Mouse (Mus musculus) CD8-positive naive resting alpha-beta T cell, adult 2 months (primary cell): Measurements from ENCODE around the gene Cxcl15.

Experiments used
- DNase-seq, 2 experiments: peaks; one replicate each; pipeline ENCODE4 v3.0.0; 2022; ENCODE audit warnings: low read depth in 2 of 2, low spot score in 2 of 2

Gene Cxcl15

DNA sequence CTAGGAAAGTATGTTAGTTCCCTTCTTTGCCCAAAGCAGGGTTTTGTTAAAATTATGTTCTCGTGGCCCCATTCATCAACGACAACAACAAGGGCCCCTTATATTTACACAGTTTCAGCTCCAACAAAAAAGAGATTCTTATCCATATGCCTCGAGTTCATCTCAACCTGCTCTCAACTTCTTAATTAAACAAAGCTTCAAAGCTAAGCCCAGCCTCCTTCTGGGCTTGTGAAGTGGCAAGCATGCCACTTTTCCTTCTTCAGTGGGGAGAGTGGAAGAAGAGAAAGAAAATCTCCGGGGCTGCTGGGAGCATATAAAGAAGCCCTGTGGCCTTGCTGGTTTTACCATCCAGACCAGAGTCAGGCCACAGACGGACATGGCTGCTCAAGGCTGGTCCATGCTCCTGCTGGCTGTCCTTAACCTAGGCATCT is at the start of gene Cxcl15:
TSS of gene Cxcl15 (plus strand) at position 340 of the 431 bp plus-strand sequence.
- no peak for DNase-seq

DNA sequence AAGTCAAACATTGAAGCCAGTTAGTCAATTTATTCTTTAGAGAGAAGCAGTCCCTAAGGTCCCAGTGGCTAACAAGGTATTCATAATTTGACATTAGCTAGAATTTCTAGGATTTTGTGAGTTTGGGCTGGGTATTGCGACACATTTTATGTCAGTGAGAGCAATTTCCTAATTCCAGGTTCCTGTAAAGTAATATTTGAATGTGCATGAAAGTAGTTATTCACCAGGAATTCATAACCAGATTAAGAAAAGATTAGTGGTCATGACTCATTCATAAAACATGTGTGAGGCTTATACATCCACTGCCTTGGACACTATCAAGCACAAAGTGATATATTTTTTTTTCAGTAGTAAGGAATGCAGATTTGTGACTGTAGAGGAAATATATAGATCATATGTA is 40.4 kb upstream of the Cxcl15 start:
- no peak for DNase-seq

DNA sequence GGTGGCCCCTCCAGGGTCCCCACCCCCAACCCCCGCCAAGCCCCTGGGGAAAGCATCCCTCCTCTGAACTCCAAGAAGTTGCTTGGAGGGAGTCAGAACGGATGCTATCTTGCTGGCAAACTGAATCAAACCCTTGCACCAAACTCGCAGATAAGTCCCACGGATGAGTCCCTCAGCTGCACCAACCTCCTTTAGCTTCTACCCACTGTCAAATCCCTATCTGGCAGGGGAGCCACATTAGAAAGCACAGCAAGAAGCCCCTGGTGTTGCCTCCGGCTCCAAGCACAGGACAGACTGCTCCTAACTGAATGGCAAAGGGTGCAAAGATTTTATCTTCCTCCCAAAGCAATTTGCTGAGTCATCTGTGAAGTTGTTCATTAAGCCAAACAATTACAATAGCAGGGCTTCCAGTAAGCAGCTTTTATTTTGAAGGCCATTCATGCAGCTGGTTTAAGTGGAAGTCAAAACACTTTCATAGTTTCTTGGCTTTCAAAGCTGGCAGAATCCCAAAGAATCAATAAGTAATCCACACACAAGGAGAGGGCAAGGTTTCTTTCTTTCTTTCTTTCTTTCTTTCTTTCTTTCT is 36.2 kb upstream of the Cxcl15 start:
- DNase-seq = no peak

DNA sequence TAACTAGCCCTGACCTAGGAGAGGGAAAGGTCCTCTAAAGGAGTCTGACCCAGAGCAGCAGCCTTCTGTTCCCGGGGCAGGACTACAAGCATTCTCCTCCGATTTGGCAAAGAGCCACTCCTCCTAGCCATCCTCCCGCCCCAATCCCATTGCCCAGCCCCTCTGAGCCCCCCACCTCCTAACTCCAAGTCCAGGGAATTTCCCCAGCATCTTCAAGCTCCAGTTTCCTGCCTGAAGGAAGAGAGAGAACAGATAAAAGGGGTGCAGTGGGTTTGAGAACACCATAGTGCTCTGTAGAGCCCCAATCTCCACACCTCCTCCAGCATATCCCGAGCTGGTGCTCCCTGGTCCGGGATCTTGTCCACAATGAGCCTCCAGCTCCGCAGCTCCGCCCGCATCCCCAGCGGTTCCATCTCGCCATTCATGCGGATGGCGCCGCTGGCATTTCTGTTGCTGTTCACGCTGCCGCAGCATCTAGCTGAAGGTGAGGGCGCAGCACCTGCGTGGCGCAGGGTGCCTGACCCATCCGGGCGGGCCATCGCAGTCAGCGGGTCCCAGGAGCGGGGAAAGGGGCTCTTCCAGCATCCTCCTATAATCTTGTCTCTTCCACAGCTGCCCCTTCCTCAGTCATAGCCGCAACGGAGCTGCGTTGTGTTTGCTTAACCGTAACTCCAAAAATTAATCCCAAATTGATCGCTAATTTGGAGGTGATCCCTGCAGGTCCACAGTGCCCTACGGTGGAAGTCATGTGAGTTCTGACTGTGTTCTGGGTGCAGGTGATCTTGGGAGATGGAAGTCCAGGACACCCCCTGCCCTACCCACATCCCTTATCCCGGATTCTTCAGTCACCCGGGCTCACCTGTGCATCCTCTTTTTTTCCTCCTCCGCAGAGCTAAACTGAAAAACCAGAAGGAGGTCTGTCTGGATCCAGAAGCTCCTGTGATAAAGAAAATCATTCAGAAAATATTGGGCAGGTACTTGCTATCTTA is 35.0 kb upstream of the Cxcl15 start, which contains the start of gene Cxcl5:
TSS of gene Cxcl5 (plus strand) at position 284 of the 989 bp plus-strand sequence.
- no peak for DNase-seq

DNA sequence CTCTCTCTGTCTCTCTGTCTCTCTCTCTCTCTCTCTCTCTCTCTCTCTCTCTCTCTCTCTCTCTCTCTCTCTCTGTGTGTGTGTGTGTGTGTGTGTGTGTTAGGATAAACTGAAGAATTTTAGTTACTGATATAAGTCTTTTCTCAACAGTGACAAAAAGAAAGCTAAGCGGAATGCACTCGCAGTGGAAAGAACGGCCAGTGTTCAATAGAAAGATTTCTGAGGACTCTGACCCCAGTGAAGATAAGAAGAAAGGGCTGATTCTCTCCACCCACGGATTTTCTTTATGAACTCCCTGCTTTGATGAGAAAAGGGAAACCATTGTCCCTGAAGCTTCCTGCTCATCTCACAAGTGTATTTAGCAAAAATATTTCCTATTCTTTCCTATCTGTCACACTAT is 34.0 kb upstream of the Cxcl15 start:
- no peak for DNase-seq

DNA sequence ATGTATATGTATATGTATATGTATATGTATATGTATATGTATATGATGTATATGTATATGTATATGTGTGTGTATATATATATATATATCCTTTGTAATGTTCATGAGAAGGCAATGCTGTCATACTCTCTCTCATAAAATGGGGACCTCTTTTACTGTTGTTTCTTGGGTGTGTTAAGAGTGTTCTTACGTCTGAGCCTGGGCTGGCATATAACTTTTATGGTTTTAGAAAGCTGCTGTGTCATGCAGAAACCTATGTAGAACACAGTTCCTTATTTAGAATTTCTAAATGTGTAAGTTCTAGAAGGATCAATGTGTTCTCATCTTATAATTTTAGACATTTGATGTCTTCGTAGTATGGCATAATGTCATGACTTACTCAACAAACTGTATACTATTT is 33.5 kb upstream of the Cxcl15 start:
- DNase-seq = no peak

DNA sequence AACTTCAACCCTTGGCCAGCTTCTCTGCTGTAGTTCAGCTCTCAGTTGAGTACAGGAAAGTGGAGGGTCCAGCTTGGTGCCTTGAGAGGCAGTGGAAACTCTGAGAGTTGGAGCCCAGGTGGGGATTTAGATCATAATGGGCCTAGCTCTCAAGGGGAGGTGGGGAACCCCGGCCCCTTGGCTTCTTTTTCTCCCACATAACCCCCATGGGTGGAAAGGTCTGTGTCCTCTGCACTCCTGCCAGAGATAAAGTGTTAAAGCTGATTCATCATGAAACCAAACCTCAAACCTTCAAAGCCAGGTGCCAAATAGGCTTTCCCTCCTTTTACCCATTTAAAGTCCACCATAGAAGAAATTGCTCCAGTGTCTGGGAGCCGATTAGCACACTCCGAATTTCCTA is 32.5 kb upstream of the Cxcl15 start:
- DNase-seq = no peak

DNA sequence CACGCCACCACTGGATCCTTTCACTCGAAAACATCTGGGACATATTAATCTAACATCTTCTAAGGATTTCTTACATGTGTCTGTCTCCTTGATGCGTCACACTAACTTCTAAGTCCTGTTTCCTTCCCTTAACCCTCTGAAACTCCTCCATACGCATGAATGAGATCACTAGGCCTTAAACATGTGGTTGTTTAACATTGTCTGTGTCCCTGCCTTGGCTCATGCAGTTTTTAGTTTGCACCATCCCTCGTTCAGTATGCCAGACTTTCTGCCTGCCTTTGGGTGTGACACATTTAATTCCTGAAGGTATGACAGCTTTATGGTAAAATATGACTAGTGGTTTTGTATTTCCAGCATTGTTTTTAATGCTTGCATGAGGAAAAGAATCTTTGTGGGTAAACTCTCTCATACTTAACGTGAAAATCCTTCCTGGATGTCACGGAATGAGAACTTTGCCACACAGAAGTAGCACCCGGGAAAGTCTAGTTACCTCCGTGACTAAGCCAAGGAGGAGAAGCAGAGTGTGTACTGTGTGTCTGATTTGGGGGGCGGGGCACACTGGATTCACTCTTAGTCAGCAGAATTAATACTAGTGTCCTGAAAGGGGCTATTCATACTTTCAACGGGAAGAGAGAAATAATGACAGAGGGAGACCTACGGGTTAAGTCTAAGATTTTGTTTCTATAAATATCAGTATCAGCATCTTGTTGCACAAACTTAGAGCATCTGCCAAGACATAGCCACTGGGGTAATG is 30.2 kb upstream of the Cxcl15 start:
- no peak for DNase-seq

DNA sequence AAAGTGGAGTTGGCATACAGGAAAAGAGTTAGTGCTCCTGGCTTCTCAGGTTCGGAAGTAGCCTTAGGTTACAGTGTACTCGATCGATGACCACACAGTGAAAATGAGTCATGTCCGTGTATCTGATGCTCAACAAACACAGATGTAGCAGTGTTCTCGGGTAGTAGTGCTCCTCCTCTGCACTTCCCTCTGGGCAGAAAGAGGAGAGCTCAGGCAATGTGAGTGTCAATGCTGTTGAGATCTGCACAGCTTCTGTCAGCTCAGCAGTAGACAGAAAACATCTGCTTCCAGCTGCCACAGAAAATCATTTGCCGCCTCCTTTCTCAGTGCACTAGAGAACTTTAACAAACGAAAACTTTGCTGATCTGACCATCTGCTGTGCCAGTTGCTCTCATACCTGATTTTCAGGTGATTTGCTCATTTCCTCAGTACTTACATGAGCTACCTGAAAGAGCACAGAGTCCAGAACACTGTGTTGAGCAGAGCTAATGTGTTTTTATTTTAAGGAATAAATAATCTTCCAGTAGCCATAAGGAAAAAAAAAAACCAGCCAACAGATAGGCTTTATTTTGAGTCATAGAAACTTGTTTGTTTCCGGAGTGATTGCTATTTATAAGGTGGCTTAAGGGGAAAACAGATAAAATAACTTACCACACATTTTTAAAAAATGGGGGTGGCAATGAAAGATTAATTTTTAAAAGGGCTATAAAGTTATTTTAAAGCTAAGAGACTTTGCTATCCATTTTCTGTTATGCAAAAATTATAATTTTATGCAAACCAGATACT is 28.3 kb upstream of the Cxcl15 start:
- no peak for DNase-seq

DNA sequence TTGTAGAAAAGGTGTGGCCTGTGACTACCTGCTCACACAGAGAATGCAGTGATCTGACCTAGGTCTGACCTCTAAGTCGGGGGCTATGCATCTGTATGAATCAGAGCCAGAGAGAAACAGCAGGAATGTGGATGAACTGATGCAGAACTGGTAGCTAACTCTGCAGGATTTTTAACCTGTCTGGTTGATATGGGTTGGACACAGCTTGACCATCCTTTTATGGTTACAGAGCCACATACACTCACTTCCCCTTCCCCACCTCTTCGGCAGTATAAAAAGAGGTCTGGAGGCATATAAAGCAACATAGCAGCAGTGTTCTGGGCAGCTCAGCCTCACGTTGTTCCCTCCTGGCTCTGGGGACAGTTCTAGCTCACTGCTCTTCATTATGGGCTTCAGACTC is 26.1 kb upstream of the Cxcl15 start, which contains the start of gene Ppbp:
TSS of gene Ppbp (plus strand) at position 301 of the 400 bp plus-strand sequence.
- no peak for DNase-seq

DNA sequence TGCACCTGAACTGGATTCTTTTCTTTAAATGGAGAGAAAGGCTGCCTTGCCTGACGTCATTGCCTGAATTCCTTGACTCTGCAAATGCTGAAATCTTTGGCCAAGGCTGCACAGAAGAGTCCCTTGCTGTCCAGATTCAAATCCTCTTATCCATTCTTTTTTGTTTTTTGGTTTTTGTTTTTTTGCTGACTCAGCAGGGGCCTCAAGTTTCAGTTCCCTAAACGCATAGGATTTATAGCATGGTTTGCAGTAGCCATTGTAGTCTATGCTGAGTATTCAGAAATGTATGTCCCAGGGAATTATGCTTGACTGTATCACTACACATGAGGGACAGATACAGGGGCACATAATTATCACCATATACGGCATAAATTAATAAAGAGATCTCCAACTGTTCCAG is 23.0 kb upstream of the Cxcl15 start:
- DNase-seq = no peak

DNA sequence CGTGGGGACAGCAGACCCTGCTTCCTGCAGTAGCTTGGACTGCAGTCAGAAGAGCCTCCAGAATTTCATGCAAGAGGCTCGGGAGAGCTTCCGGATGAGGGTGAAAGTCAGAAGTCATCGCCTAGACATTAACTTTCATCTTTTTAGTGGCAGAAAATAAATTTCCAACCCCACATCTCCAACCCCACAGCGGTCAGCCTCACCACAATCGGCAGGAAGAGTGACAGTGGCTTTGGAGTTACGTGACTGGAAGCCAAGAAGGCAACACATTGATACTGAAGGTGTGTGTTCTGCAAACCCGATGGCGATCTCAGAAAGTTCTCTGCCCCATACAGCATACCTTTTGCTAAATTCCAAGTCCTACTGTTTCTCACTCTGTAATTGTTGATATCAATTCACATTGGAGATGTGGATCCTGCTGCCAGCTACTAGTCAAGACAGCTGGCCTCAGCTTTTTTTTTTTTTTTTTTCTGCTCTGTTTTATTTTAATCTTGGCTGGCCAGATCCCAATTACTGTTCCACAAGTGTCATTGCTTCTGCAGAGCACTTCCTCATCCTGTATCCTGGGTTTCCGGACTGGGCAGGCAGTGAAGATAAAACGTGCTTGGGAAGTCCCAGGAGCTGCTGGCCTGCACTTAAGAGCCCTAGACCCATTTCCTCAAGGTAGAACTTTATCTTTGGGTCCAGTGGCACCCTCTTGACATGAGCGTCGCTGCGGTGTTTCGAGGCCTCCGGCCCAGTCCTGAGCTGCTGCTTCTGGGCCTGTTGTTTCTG is 22.3 kb upstream of the Cxcl15 start, which contains the start of gene Pf4:
TSS of gene Pf4 (plus strand) at position 556 of the 774 bp plus-strand sequence.
- DNase-seq = no peak

DNA sequence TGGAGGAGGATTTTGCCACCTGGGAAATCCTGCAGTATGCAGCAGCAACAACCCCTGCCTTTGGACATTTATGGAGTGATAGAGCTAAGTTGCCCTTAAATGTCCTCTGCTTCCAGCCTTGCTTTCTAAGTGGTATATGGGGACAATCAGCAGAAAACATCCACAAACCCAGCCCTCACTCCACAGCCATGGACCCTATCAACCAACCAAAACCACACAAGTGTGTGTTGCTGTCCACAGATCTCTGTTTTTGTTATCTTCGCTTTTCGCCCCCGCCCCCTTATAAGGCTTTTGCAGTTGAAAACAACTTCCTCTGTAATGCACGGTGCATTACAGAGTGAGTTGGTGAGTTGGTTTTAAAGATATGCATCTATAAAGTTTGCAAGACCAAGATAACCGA is 18.8 kb upstream of the Cxcl15 start:
- no peak for DNase-seq

DNA sequence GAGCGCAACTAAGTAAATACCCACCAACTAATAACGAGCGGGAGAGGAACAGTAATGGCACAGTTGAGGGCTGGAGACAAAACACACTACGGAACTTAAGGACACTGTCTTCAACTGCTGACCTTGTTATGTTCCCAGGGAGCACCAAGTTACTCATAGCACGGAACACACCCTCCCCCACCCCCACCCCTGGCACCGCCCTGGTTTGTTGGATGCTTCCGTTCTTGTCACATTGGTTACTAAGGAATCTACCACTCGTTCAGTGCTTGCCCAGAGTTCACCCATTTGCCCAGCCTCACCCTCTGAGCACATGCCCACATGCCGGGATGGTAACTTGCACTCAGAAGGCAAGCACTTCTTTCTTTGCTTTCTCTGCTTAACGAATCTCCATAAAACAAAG is 16.7 kb upstream of the Cxcl15 start:
- DNase-seq = no peak

DNA sequence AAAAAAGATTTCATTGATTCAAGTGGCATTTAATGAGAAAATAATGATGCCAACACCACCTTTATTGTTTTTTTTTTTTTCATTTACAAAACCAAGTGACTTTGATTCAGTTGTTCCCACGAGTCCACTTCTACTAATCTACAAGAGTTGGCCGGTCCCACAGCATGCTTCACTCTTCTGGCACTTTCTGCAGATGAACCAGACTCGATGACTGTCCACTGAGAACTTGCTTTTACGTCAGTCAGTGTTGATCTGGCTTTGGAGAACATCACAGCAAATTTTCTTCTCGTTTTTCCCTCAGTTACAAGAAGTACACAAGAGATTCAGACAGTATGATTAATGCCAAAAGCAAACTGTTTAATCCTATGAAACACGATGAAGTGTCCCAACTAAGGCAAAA is 15.5 kb upstream of the Cxcl15 start:
- no peak for DNase-seq

DNA sequence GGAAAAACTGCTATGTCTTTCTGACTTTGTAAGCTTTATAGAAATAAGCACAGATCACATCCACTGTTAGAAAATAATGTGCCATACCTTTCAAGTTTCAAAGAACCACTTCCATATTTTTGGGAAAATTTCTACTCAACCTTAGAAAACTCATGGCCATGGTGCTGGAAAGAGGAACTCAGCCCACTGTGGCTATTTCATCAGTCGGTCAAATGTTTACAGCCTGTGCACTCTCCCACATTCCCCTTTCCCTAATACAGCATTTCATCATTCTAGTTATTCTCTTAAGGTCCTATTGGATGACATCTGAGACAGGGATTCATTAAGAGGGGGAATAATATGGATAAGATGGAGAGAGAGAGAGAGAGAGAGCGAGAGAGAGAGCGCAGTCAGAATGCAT is 10.6 kb upstream of the Cxcl15 start:
- no peak for DNase-seq

DNA sequence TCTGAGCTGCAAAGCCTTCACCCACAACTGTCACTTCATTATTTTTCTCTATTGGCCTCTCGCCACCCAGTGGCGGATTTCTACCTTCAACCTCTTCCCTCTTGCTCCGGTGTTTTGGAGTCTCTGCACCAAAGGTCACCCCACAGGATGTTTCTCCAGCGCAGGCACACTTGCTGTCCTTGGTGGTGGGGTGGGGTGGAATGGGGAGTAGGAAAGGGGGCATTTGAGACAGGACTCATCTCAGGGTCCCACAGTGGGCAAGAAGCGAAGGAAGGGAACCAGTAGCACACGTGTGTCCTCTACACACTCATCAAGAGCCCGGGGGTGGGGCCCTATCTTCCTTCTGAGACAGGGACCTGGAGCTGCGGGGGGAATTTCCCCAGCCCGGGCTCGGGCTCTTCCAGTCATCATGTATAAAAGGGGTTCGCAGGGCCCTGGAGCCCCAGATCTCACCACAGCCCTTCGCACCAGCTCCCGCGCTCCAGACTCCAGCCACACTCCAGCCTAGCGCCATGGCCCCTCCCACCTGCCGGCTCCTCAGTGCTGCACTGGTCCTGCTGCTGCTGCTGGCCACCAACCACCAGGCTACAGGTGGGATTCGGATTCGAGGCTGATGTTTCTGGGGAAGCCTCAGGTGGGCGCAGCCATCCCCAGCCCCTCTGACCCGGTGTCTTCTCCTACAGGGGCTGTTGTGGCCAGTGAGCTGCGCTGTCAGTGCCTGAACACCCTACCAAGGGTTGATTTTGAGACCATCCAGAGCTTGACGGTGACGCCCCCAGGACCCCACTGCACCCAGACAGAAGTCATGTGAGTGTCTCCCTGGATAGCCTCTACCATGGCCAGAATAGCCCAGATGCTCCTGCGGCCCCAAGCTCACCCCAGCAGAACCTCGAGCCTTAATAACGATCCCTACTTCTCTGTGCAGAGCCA is 8.4 kb upstream of the Cxcl15 start, which contains the start of gene Cxcl3:
TSS of gene Cxcl3 (plus strand) at position 445 of the 930 bp plus-strand sequence.
- DNase-seq = no peak

DNA sequence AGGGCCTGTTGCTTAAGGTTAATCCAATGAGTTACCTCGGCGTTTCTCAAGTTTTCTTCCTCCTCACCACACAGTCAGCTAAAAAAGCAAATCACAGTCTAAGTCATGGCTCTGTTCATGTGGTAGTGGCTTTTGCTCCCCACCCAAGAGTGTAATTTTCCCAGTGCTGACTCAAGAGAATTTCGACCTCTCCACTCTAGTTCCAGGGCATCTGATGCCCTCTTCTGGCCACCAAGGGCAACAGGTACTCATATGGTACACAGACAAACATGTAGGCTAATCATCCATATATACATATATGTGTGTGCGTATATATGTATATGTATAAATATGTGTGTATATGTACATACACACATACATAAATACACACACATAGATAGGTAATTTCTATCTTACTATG is 6.2 kb upstream of the Cxcl15 start:
- no peak for DNase-seq
